Mouse (Mus musculus) layer of hippocampus, adult 18-20 months (tissue): ENCODE data around the gene Ugt1a6a. TPM values are rescaled to one million over a fixed set of nuclear protein-coding genes. Genes with fewer than 3 reads are reported as not detected.

Experiments
- DNase-seq, 2 experiments: peaks; one replicate each; pipeline ENCODE4 v3.0.0; 2022; ENCODE audit warnings: low spot score in 2 of 2
- total RNA-seq, 2 experiments: library from RNA; stranded (reverse); gene quantifications; 2 replicates each; pipeline ENCODE4 v1.2.3; 2021

The Ugt1a6a gene
- total RNA-seq, 2 experiments from 2014 or later, result 1.6 TPM

DNA sequence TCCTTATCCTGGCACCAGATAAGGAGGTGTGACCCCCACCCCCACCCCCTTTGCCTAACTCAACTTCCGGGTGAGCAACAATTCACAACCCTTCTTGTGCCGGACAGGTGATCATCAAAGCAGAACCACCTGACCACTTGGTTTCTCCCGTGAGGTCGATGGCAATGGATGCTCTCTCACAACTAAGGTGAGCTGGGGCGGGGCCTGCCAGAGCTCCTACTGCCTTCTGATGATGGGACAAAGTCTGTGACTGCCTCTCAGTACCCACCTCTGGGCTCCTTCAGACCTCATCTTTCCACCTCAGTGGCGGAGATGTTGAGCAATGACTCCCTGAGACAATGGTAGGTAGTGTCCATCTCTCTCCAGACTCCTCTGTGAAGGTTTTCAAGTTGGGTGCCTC lies 111.3 kb downstream of the Ugt1a6a start:
- no peak for DNase-seq

DNA sequence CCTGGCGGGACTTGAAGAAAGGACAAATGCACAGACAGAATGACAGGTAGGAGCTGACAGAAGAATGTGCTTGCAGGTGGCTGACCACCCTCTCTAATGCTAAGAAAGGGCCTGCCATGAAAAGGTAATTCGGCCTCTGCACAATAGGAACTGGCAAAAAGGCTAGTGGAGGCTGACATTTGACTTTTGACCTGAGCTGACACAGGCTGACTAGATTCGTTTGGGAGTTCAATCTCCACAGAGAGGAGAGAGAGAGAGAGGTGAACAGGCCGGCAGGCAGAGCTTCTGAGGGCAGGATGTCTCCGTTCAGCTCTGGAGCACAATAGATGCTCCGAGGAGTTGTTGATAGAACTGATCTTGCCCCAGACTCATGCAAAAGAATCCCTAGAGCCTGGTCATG lies 111.8 kb downstream of the Ugt1a6a start:
- DNase-seq, result no peak

DNA sequence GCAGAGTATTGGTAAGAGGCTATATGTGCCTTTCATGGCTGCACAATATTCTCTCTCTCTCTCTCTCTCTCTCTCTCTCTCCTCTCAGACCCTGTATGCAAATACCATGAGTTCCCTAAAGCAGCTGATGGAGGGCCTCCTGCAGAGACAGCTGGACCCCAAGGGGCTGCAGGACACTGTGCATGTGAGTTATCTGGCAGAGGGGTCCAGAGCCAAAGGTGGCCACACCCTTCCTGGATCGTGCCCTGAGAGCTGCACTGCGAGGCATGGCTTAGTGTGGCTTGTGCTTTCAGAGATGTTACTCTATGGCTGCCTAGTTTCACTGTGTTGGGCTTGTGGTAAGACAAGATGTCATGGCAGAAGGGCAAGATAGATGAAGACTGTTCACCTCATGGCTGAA lies 113.1 kb downstream of the Ugt1a6a start:
- no peak for DNase-seq

DNA sequence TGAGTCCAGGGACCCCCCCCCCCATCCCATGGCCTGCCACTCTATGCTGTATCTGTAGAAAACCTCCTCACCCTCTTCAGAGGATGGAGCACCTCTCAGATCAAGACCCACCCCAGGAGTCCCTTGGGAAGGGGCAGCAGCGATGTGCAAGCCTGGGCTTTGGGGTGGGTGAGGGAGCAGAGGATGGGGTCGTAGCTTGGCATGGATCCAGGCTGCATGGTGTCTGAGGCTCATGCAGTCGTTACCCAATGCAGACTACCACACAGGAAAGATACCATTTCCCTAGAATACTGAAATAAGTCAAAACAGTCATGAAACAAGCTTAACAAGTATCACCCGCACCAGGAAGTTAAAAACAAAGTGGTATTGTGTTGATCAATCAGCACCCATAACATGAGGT lies 114.0 kb downstream of the Ugt1a6a start:
- DNase-seq, result no peak

DNA sequence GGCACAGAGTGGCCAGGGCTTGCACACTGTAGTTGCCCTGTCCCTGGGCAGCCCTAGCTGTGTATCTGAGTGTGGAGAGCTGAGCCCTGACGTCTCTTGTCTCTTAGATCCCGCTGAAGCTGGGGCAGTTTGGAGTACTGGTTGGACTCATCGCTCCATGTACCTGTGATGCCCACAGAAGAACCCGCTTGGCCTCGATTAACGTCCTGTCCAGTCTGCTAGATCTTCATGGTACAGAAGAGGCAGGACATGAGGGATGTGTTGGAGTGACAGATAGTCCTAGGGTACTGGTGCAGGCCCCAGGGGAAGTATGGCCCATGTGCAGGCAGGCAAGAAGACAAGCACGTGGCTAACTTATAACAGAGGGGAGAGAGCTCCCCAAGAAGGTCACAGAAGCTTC lies 115.0 kb downstream of the Ugt1a6a start:
- no peak for DNase-seq

DNA sequence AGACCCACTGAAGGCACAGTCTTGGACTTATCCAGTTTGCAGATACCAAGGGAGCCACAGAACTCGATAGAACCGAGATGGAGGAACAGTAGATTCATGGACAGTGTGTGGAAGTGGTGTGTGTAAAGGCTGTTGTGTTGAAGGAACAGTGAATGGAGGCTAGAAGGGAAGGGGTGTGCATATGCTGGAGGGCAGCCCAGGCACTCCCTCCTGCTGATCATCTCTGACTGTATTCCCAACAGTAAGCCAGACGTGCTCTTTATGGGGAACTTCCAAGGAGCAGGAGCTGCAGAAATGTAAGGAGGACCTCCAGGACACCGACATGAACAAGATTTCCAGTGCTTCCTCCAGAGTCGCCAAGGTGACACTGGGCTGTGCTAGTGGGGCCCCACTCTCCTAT lies 115.4 kb downstream of the Ugt1a6a start:
- no peak for DNase-seq

DNA sequence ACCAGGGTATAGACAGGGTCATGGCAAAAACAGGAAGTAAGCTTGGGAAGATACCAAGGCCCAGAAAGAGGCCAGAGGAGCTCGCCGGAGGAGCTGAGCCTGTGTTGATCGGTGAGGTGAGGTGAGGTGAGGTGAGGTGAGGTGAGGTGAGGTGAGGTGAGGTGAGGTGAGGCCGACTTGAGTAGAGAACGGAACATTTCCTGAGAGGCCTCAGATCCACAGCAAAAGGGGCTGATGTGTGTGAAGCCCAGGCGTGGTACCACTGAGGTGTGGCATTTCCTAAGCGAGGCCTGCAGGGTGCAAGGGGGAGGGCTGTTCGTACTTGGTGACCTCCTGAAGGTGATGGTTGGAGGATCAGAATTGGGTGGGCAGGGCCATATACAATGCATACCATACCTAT lies 118.5 kb downstream of the Ugt1a6a start:
- no peak for DNase-seq

DNA sequence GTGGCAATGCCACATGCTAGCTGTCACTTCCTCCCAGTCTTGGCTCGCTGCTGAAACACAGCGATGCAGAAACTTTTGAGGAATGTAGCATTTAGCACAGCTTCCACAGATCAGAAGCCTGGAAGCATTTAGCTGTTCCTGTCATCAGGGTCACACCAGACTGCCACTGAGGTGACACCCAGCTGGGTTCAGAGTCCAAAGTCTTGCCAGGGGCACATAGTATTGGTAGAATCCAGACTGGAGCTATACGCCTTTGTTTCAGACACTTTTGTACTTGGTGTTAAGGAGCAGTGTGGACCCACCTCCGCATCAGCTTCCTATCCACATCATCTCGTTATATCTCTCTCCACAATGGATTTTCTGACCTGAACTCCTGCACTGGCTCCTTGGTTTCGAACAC lies 118.9 kb downstream of the Ugt1a6a start:
- no peak for DNase-seq

DNA sequence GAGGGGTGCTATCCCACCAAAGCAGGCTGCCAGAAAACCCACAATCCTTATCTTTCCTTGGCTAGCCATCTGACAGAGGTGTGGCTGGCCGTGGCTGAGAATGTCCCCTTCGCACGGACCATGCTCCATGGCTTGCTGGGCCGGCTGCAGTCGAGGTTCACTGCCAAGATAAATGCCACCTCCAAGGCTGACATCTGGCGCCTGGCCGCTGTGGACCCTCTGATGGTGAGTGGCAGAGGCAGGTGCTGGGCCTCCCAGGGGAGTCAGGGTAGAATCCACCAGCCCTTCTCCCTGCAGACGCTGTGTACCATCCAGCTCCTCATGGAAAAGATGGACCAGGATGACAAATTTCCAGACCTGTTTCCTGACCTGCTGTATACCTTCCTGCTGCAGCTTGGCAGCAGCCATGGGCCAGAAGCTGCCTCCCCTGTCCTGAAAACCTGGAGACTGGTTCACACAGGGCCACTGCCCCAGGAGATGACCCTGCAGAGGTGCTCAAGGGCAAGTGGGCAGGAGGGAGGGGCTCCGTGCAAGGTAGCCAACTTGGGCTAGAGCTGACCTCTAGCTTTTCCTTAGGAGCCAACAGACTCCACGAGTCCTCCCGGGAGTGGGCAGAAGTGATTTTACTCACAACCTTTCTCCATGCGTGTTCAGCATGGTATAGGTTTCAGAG lies 120.3 kb downstream of the Ugt1a6a start:
- no peak for DNase-seq

DNA sequence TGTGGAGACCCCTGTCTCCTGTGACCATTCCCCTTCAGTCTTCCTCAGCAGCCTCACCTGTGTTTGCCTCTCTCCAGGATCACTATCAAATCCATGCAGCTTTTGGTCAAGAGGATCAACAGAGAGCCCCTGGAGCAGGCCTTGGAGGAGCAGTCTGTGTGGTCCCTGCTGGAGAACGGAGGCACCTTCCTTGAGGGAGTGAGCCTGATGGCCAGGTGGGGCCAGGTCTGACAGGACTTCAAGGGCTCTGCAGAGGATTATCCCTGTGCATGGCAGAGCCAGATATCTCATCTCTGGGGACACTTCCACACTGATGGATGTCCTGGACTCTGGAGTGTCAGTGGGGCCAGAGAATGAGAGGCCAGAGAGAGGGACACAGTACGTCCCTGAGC lies 120.9 kb downstream of the Ugt1a6a start:
- no peak for DNase-seq

DNA sequence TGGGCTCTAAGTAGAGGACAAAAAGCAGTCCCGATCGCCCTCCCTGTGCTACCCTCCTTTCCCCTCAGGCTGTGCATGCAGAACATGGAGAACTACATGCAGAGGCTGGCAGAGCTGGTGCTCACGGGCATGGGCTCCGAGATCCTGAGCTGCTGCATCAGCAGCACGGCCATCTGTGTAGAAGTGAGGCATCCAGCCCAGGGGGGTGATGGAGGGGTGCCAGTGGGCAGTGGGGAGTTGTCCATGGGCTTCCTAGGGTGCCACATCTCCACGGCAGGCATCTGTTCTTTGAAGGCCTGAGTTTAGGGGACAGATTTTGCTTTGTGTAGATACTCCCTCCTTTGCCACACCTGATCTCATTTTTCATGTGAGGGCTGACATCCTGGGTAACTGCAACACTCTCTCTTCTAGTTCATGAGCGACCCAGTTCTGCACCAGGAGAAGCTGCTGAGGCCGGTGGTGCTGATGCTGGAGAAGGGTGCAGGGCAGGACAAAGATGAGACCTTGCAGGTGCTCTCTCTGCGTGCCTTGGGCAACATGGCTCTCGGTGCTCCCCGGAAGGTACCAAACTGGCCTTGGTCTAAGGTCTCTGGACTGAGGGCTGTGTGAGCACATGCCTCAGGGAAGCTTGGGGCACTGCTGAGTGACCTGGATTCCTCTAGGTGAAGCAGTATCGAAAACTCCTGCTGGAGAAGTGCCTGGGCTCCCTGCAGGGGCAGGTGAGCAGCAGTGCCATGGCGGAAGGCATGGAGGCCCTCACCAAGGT lies 121.6 kb downstream of the Ugt1a6a start:
- no peak for DNase-seq

DNA sequence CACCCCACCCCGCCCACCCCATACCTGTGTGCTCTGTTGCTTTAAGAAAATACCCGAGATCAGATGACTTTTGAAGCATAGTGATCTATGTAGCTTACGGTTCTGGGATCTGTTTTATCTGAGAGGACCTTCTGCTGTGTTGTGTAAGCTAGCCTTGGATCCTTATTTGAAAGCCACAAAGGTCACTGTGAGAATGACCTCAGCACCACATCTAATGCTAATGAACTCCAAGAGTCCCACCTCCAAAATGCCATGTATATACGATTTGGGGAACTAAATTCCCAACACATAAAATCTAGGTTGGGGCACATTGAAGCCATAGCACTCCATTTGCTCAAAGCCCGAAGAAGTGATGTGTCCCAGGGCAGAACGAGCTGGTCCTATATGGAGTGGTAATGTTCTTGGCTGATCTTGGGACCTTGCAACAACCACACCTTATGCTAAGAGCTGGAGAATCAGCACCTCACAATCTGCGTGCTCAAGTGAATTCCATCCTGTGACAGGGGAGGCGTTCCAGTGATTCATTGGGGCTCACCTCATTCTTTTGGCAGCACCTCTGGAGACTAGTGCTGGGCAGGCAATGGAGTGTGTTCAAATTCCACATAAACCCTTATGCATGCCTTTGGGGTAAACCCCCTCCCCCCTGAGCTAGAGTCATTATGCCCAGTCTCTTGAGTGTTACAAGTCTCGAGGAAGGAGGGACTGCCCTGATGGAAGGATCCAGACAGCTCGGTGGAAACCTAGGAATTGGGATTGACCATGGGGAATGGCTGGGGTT lies 122.5 kb downstream of the Ugt1a6a start:
- DNase-seq, result no peak

DNA sequence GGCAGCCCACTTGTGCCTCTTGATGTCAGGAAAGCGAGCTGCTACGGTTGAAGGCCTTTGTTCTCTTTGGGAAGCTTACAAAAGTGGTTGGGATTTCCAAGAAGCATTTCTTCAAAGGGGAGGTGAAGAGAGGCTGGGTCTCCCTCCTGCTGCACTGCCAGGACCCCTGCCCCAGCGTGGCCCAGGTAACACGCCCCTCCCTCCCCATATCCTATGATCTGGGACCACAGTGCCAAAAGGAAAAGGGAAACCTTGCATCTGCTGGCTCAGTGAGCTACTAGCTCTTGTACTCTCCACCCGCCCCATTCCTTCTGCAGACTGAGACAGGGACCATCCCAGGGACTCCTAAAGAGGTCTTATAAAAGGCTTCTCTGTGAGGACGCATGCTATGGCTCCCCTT lies 123.1 kb downstream of the Ugt1a6a start:
- no peak for DNase-seq

DNA sequence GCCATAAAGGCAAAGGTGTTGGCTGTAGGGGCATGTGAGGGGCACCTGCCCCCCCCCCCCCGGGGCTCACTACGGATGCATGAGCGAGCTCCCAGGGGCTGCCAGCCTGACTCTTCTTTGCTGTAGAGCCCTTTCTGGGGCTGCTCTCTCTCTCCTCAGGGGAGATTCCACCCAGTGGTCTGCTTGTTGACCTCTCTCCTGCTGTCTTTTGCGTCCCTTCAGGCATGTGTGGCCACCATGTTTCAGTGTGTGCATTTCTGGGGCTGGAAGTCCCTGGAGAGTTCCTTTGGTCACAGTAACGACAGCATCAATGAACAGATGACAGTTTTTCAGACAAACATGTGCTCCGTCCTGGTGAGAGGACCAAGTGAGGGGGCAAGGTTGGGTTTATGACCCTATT lies 123.8 kb downstream of the Ugt1a6a start:
- no peak for DNase-seq

DNA sequence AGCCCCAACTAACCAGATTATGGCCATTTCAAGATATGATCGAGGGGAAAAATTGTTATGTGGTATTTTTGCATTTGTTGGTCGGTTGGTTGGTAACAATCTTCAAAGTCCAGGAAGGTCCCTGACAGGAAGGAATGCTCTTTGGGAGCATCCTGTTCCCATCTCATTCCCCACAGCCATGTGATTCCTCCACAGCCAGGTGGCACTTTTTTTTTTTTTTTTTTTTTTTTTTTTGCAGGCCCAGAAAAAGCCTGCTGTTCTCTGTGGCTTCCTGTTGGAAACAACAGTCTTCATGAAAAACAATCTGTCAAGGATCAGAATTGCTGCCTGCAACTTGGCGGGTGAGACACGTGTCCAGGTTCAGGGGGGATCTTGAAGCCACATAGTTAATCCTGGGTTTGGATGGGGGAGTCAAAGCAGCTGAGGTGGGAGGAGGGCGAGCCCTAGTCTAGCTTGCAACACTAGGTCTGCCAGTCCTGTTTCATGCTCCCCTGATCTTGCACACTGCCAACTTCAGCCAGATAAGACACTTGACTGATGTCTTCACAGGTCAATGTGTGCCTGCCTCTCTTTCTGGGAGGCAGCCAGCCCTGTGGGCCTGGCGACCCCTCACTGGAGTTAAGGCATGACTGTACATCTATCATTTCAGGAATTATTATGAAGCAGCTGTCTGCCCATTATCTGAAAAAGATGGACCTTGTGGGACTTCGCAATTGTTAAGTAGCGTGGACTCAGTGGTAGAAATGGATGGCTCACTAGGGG lies 124.5 kb downstream of the Ugt1a6a start:
- DNase-seq, result no peak

DNA sequence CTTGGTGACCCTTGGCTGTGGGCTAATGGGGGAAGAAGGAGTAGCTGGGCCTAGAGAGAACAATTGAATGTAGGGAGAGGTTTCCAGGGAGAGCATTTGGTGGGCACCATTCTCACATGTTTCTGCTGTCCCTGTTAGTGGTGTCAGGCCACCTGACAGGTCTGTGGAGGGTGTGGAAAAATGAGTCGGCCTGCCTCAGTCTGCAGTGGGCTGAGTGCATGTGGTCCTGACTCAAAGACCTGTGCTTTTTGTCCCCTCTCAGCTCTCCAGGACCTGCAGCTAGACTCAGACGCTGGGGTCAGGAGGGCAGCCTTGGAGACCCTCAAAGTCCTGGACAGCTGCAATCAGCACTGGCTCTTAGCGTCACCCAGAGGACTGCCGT lies 125.0 kb downstream of the Ugt1a6a start:
- no peak for DNase-seq

DNA sequence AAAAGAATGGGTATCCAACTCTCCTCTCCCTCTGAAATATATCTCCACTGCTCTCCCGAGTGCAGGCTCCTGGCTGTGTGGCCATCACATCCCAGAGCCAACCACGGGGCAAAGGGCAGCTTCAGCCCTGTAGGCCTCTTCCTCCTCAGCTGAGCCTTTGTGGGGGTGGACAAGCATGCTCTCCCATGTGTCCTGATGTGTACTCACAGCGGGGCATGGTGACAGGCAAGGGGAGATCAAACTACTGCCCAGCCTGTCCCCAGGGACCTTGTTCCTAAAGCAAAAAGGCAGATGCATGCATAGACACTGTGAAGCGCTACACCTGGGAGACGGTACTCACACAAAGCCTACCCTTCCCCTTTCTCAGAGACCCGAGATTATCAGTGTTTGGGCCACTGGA lies 125.5 kb downstream of the Ugt1a6a start:
- DNase-seq, result no peak

DNA sequence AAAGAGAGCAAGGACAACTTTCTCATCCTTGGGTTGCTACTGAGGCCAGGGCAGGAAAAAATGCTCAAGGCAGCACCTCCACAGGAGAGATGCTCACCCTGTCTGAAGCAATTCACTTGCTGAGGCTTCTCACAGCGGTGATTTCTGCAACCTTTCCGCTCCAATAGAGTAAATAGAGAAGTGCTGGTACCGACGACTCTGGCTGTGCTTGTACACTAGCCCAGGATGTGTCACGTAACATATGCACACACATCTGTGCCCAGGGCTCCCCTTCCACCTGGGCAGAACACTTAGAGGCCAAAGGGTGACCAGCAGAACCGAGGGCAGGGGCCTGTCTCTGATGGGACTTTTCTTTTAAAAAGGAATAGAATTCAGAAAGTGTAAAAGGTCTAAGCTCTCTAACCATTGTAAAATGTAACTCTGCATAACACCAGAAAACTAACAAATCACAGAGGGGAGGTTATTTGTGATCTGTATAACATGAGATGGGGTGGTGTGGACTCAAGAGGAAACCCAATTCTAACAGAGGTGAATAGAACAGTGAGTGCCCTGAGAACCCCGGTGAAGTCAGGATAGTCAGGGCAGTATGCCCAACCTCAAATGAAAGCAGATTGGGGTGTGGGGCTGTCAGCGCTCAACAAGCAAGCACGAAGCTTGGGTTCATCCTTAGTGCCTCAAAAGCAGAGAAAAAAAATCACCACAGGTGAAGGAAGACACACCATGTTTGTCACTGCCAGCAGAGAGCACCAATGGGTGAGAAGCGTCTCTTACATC lies 126.2 kb downstream of the Ugt1a6a start:
- DNase-seq, result no peak

DNA sequence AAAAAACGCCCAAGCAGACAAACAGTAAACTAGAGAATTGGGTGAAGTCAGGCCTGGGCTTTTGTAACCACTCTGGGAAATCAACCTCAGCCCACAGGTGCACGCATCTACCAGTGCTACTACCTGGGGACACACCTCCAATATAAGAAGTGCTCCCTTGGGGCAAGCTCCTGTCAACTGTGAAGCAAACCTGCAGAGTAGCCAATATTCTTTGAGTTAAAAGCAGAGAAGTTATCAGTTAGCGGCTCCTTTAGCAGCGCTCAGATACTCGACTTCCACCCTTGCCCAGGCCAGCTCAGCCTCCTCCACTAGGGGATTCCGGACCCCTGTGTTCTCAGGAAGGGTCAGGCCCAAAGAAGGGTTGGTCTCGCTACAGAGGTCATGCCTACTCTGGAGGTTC lies 127.1 kb downstream of the Ugt1a6a start:
- no peak for DNase-seq

DNA sequence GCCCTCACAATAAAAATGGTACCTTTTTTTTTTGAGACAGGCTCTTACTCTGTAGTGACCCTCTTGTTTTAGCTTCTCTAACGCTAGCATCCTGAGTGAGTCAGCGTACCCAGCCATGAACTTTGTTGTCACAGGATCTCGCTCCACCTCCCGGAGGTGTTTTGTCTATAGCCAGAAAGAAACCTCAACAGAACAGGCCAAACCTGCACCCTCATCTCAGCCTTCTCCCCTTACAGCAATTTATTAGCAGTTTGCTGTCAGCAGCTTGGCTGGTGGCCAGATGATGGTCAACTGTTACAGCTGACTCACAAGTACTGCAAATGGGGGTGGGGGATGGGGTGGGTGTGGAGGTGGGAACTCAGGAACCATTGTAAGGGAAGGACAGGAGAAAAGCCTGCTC lies 127.6 kb downstream of the Ugt1a6a start:
- DNase-seq, result no peak

DNA sequence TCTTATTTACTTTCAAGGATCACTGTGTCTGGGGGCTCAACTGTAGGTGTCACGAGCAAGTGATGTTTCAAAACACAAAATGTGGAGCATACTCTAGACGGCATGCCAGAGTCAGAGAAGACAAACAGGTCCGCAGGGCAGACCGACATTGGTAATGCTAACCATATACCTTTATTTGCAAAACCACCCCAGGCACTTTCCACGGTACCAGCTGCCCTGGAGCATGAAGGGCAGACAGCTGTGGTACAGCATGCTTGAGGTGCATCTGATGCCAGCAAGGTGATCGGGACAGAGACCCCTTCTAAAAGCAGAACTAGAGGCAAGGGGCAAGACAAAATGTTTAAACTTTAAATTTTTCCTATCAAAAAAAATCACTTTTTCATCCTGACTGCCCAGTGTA lies 128.4 kb downstream of the Ugt1a6a start:
- DNase-seq, result no peak
